Mouse (Mus musculus): ENCODE results near the gene Akap8l. TPM values are rescaled to one million over a fixed set of nuclear protein-coding genes. Genes with fewer than 3 reads are reported as not detected.
A peak's percentile ranks its signal among the peaks of the same experiment; 100 is the strongest.

Gene Akap8l
- total RNA-seq, 1 experiment from 2014 or later: 157 TPM

DNA sequence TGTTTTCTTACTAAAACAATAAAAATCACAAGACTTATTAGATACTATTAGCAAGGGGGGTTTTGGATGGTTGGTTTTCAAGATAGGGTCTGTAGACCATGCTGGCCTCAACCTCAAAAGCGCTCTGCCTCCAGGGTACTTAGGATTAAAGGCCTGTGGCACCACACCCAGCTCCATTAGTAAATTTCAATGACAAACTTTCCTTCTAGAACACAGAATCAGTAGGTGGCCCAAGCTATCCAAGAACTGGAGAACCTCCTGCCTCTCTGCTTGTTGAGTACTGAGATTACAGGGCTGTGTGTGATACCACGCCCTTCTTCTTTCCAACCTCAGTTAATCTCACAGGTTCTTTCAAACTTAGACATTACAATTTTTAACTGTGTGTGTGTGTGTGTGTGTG, 69.3 kb downstream of the Akap8l start:
- no peak for ATAC-seq (replicated peaks; ENCODE audit: insufficient number of reproducible peaks, low FRiP score, low TSS enrichment, poor library complexity, severe bottlenecking)

DNA sequence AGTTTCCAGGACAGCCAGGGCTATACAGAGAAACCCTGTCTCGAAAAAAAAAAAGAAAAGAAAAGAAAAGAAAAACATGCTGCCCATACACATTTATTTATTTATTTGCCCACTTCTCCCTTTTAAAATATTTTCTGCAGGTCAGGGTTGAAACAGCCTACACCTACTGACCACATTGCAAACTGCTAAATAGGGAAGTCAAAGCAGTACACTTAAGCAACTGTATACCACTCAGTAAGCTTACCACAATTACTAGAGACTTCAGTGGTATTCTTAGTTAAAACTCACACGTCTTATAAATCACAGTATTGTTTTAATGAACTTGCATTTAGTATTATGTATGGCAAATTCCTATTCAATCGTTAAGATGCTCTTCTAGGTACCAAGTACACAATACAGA, 69.8 kb downstream of the Akap8l start:
- ATAC-seq (replicated peaks; ENCODE audit: insufficient number of reproducible peaks, low FRiP score, low TSS enrichment, poor library complexity, severe bottlenecking): peak; percentile 46; the same call in 1 of the 2 replicates

GRCm38 (mm10) chr17:32277201-32277600, 73.2 kb downstream of the Akap8l start:
- ATAC-seq (replicated peaks; ENCODE audit: insufficient number of reproducible peaks, low FRiP score, low TSS enrichment, poor library complexity, severe bottlenecking): no peak

- no peak for ATAC-seq (replicated peaks; ENCODE audit: insufficient number of reproducible peaks, low FRiP score, low TSS enrichment, poor library complexity, severe bottlenecking)
These were observed 74.8 kb downstream of the Akap8l start for GRCm38 (mm10) chr17:32275568-32275967.

Other genes with a start within 250 kb of the Akap8l start
- gene Notch3, start 183.8 kb downstream of the Akap8l start, total RNA-seq (2017): not detected in 3 replicates
- gene Ephx3, start 161.1 kb downstream of the Akap8l start, total RNA-seq (2017): 0.68 TPM in 1 of 3 replicates, not detected in the others
- gene Brd4, start 65.9 kb downstream of the Akap8l start, total RNA-seq (2017): 35.0 to 93.9 TPM (median 47.1 TPM) in 3 replicates
- gene Akap8, start 29.4 kb downstream of the Akap8l start, total RNA-seq (2017): 203 to 241 TPM (median 213 TPM) in 3 replicates
- gene Wiz, start 38.8 kb upstream of the Akap8l start, total RNA-seq (2017): 3.1 to 11.8 TPM (median 6.5 TPM) in 3 replicates
- gene Rasal3, start 53.0 kb upstream of the Akap8l start, total RNA-seq (2017): 48.3 to 120 TPM (median 73.9 TPM) in 3 replicates
- 7.1 to 34.0 TPM (median 12.8 TPM) in 3 replicates for gene Pglyrp2, start 73.6 kb upstream of the Akap8l start, total RNA-seq (2017)
- gene Cyp4f39, start 102.1 kb upstream of the Akap8l start, total RNA-seq (2017): not detected in 3 replicates
- 0.11 to 1.2 TPM (median 1.1 TPM) in 3 replicates for gene Cyp4f17, start 155.4 kb upstream of the Akap8l start, total RNA-seq (2017)
- gene Cyp4f16, start 186.0 kb upstream of the Akap8l start, total RNA-seq (2017): 94.6 to 125 TPM (median 116 TPM) in 3 replicates